Mouse (Mus musculus) lung, postnatal 0 days (tissue): ENCODE measurements around the gene Atp5g3. TPM values are rescaled to one million over a fixed set of nuclear protein-coding genes. Genes with fewer than 3 reads are reported as not detected.
"Not testable (repeated sequence)": the region's sequence is repeated elsewhere in the genome, so short reads cannot be mapped to it uniquely, and the experiment has no call there.

Source experiments
- ATAC-seq: fragments of 200-750 bp; cut with Nextera tagmentation; 2 replicates; pipeline ENCODE4 v1.8.0; 2017; ENCODE audit warnings: moderate library complexity
- DNase-seq: peaks from one replicate; pipeline ENCODE4 v3.0.0-alpha.2; 2016; ENCODE audit warnings: low spot score
- H3K27ac ChIP-seq: fragments of 300-500 bp; sonication (generic); 2 replicates; pipeline ENCODE4 v1.5.1; 2014; ENCODE audit warnings: antibody characterized with exemption, mild to moderate bottlenecking, low read length, mixed read lengths
- H3K27me3 ChIP-seq: fragments of 300-500 bp; sonication (generic); replicated peaks from 2 replicates; pipeline ENCODE4 v1.6.1; 2014; ENCODE audit warnings: low read length, mixed read lengths; ENCODE audit not compliant: insufficient read depth
- H3K36me3 ChIP-seq: fragments of 300-500 bp; sonication (generic); 2 replicates; pipeline ENCODE4 v1.6.1; 2014; ENCODE audit warnings: low read length, mixed read lengths; ENCODE audit not compliant: insufficient read depth
- H3K4me1 ChIP-seq: fragments of 300-500 bp; sonication (generic); 2 replicates; pipeline ENCODE4 v1.6.1; 2014; ENCODE audit warnings: antibody characterized with exemption, low read depth, low read length, mixed read lengths; ENCODE audit not compliant: insufficient read depth
- H3K4me2 ChIP-seq: fragments of 300-500 bp; sonication (generic); replicated peaks from 2 replicates; pipeline ENCODE4 v1.6.1; 2014; ENCODE audit warnings: low read depth, mild to moderate bottlenecking, low read length, moderate library complexity, mixed read lengths
- H3K4me3 ChIP-seq: fragments of 300-500 bp; sonication (generic); 2 replicates; pipeline ENCODE4 v1.5.1; 2014; ENCODE audit warnings: low read depth, low read length
- H3K9ac ChIP-seq: fragments of 300-500 bp; sonication (generic); replicated peaks from 2 replicates; pipeline ENCODE4 v1.6.1; 2014; ENCODE audit warnings: low read depth, mild to moderate bottlenecking
- H3K9me3 ChIP-seq: fragments of 300-500 bp; sonication (generic); 2 replicates; pipeline ENCODE4 v1.6.1; 2016; ENCODE audit warnings: low read length, mixed read lengths
- CTCF ChIP-seq: IDR thresholded peaks from 2 replicates; pipeline ENCODE4 v1.5.1; 2016; ENCODE audit warnings: antibody characterized with exemption, mild to moderate bottlenecking
- EP300 ChIP-seq: IDR thresholded peaks from 2 replicates; pipeline ENCODE4 v1.6.1; 2016; ENCODE audit warnings: antibody characterized with exemption, mild to moderate bottlenecking, control low read depth
- WGBS: fragments of 180-500 bp; shearing (Covaris S2); extraction: QIAGEN DNeasy Blood & Tissue Kit; methylation state at CpG from one replicate; pipeline ENCODE4 v1.1.7; 2014; 5-methylcytosine and 5-hydroxymethylcytosine counted together
- polyA plus RNA-seq: library from polyadenylated mRNA; unstranded; fragments of >200 nt; fragmentation: Nextera tagmentation; extraction: Ambion mirVana; gene quantifications from 2 replicates; pipeline ENCODE4 v1.2.1, GENCODE M21; 2015

Gene Atp5g3
- polyA plus RNA-seq, 1 experiment from 2014 or later = 832 TPM

GRCm38 (mm10) chr2:73925089-73925488 is 14.0 kb upstream of the Atp5g3 start:
- ATAC-seq (peak; percentile 48), DNase-seq (peak; percentile 80)

GRCm38 (mm10) chr2:73919642-73920041 is 8.5 kb upstream of the Atp5g3 start:
- H3K36me3 ChIP-seq = no peaks in the 10 kb centered on the region
- no peaks in the 10 kb centered on the region for H3K4me1 ChIP-seq
- no peak for DNase-seq
- no peak for TF ChIP-seq EP300
- TF ChIP-seq CTCF = no peak
- no peak for ATAC-seq
- no peak overlapping the region for H3K4me3 ChIP-seq
- H3K9me3 ChIP-seq = no peaks in the 10 kb centered on the region
- no peak overlapping the region for H3K9ac ChIP-seq
- H3K4me2 ChIP-seq = no peak overlapping the region
- no peak overlapping the region for H3K27ac ChIP-seq
- no peaks in the 10 kb centered on the region for H3K27me3 ChIP-seq
- WGBS = 59% methylated on average over 7 of the region's 7 CpGs

More at GRCm38 (mm10) chr2:73925089-73925488, 14.0 kb upstream of the Atp5g3 start:
- Histone ChIP-seq H3K4me3 (no peak overlapping the region), H3K4me2 (no peak overlapping the region), H3K9ac (no peak overlapping the region), H3K9me3 (no peaks in the 10 kb centered on the region), H3K27ac (no peak overlapping the region), H3K27me3 (no peaks in the 10 kb centered on the region), H3K4me1 (no peaks in the 10 kb centered on the region), H3K36me3 (no peaks in the 10 kb centered on the region)
- WGBS = 14% methylated on average over 5 of the region's 5 CpGs
- peak; percentile 61 for TF ChIP-seq CTCF
- no peak for TF ChIP-seq EP300

GRCm38 (mm10) chr2:73912264-73912663 is 1.1 kb upstream of the Atp5g3 start:
- H3K4me2 ChIP-seq = no peak overlapping the region
- no peak overlapping the region for H3K27ac ChIP-seq
- TF ChIP-seq EP300 = no peak
- no peak for TF ChIP-seq CTCF
- H3K27me3 ChIP-seq = no peaks in the 10 kb centered on the region
- peaks cover 18% of the 10 kb centered on the region; the same call in 1 of the 2 replicates for H3K36me3 ChIP-seq
- H3K9ac ChIP-seq = no peak overlapping the region
- DNase-seq (no peak), ATAC-seq (no peak)
- H3K9me3 ChIP-seq = no peaks in the 10 kb centered on the region
- H3K4me3 ChIP-seq = no peak overlapping the region
- WGBS = 48% methylated on average over 3 of the region's 3 CpGs
- 0 out of 2 replicates have a peak, but pooled peaks cover 4% of the 10 kb centered on the region for H3K4me1 ChIP-seq

- Histone ChIP-seq H3K36me3 (peaks cover 23% of the 10 kb centered on the region; the same call in 1 of the 2 replicates), H3K4me2 (peak overlapping the region; percentile 83), H3K4me3 (peak overlapping the region; percentile 96), H3K9me3 (no peaks in the 10 kb centered on the region), H3K4me1 (0 out of 2 replicates have a peak, but pooled peaks cover 4% of the 10 kb centered on the region), H3K9ac (peak overlapping the region; percentile 98), H3K27ac (peak overlapping the region; percentile 98), H3K27me3 (no peaks in the 10 kb centered on the region)
- DNase-seq = peak; percentile 71
- no peak for TF ChIP-seq CTCF
- no peak for TF ChIP-seq EP300
- 2% methylated on average over 47 of the region's 50 CpGs for WGBS
- ATAC-seq = peak; percentile 57
Observed at GRCm38 (mm10) chr2:73910571-73911174, 453 bp downstream of the Atp5g3 start.

GRCm38 (mm10) chr2:73909116-73909515 is 2.0 kb downstream of the Atp5g3 start:
- Histone ChIP-seq H3K36me3 (peaks cover 23% of the 10 kb centered on the region; the same call in 1 of the 2 replicates), H3K4me3 (no peak overlapping the region), H3K27ac (no peak overlapping the region), H3K4me1 (0 out of 2 replicates have a peak, but pooled peaks cover 4% of the 10 kb centered on the region), H3K9ac (no peak overlapping the region), H3K9me3 (no peaks in the 10 kb centered on the region), H3K27me3 (no peaks in the 10 kb centered on the region), H3K4me2 (no peak overlapping the region)
- no peak for DNase-seq
- ATAC-seq = no peak
- TF ChIP-seq EP300 (no peak), CTCF (no peak)
- 86% methylated on average over 2 of the region's 2 CpGs for WGBS

- peaks cover 23% of the 10 kb centered on the region; the same call in 1 of the 2 replicates for H3K36me3 ChIP-seq
- DNase-seq, H3K27me3 ChIP-seq: not testable (repeated sequence)
Observed at GRCm38 (mm10) chr2:73904679-73905078, 6.4 kb downstream of the Atp5g3 start.

More at GRCm38 (mm10) chr2:73904679-73905078, 6.4 kb downstream of the Atp5g3 start:
- H3K9me3 ChIP-seq, H3K4me2 ChIP-seq, H3K9ac ChIP-seq, H3K4me1 ChIP-seq, H3K27ac ChIP-seq, H3K4me3 ChIP-seq, ATAC-seq: not testable (repeated sequence)
